Mouse (Mus musculus) heart, postnatal 0 days (tissue): ENCODE results near the gene Gpc5.

Source experiments
- CTCF ChIP-seq: IDR thresholded peaks from 2 replicates; pipeline ENCODE4 v1.5.1; 2016; ENCODE audit warnings: antibody characterized with exemption, control low read depth, low read depth
- EP300 ChIP-seq: IDR thresholded peaks from 2 replicates; pipeline ENCODE4 v1.6.1; 2016; ENCODE audit warnings: antibody characterized with exemption, low read depth

DNA sequence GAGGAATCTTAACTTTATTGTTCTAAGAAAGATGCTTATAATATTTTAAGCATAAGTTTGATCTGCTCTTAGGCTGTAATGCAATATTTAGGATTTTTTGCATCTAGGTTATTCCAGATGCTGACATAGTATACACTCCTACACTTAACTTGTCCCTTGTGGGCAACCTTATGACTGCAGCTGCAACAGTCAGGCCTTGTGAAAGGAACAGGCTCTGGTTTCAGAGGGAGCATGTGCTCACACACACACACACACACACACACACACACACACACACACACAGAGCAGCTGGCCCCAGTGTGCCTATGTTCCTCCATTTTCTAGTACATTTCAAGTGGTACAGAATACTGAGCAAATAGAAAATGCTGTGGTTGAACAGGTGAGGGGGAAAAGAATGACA lies 190.8 kb downstream of the Gpc5 start:
- TF ChIP-seq CTCF (no peak), EP300 (no peak)
